Mouse (Mus musculus): ENCODE results near the gene Hspa1l. TPM values are rescaled to one million over a fixed set of nuclear protein-coding genes. Genes with fewer than 3 reads are reported as not detected.

The Hspa1l gene
- total and polyA plus RNA-seq, 3 experiments, result 0.15 to 1.6 TPM; not detected in 1

DNA sequence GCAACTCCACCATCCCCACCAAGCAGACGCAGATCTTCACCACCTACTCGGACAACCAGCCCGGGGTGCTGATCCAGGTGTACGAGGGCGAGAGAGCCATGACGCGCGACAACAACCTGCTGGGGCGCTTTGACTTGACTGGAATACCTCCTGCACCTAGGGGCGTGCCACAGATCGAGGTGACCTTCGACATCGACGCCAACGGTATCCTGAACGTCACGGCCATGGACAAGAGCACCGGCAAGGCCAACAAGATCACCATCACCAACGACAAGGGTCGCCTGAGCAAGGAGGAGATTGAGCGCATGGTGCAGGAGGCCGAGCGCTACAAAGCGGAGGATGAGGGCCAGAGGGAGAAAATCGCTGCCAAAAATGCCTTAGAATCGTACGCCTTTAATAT is 5.7 kb downstream of the Hspa1l start:
- H3K4me3 ChIP-seq (ENCODE audit: control insufficient read depth in 1 of 2, insufficient read depth in 1 of 2, low read depth in 2 of 2, low read length in 2 of 2), result no peak overlapping the region
- H3K9me3 ChIP-seq (replicated peaks; ENCODE audit: insufficient read depth, low read length), result no peaks in the 10 kb centered on the region
- no peaks in the 10 kb centered on the region for H3K27me3 ChIP-seq (ENCODE audit: control insufficient read depth in 1 of 2, insufficient read depth in 2 of 2, low read length in 2 of 2)
- peaks cover 20% of the 10 kb centered on the region for H3K79me2 ChIP-seq (ENCODE audit: control insufficient read depth, insufficient read depth, low read length, poor library complexity)
- no peak for DNase-seq (ENCODE audit: low read depth, low spot score)
- H3K9ac ChIP-seq (ENCODE audit: control insufficient read depth, low read depth, low read length, poor library complexity, severe bottlenecking), result no peak overlapping the region
- H3K36me3 ChIP-seq (ENCODE audit: control insufficient read depth in 1 of 2, insufficient read depth in 2 of 2, low read length in 2 of 2), result peaks cover 0 to 6% of the 10 kb centered on the region in 2 experiments; a peak in 2 of 4 replicates
- H3K4me1 ChIP-seq (ENCODE audit: control insufficient read depth in 1 of 2, insufficient read depth in 2 of 2, low read length in 2 of 2), result no peaks in the 10 kb centered on the region
- no peak for TF ChIP-seq MEF2A (IDR thresholded peaks at IDR 0.05; ENCODE audit: extremely low read depth, insufficient replicate concordance, low read depth, low read length, poor library complexity, severe bottlenecking)
- TF ChIP-seq E2F4 (IDR thresholded peaks at IDR 0.05; ENCODE audit: borderline replicate concordance, low read depth, low read length), result no peak
- no peak for TF ChIP-seq GATA1 (IDR thresholded peaks at IDR 0.05; ENCODE audit: low read depth, low read length)
- TF ChIP-seq BHLHE40 (IDR thresholded peaks at IDR 0.05; ENCODE audit: borderline replicate concordance, low read depth, low read length), result no peak
- no peak for TF ChIP-seq NELFE (IDR thresholded peaks at IDR 0.05; ENCODE audit: low read depth, low read length)
- TF ChIP-seq UBTF (IDR thresholded peaks at IDR 0.05; ENCODE audit: borderline replicate concordance, insufficient read depth, low read depth, low read length), result no peak
- TF ChIP-seq POLR2AphosphoS5 (IDR thresholded peaks at IDR 0.05; ENCODE audit: borderline replicate concordance, low read depth, low read length), result no peak
- no peak for TF ChIP-seq USF1 (IDR thresholded peaks at IDR 0.05; ENCODE audit: low read depth, low read length)
- TF ChIP-seq MAFK (IDR thresholded peaks at IDR 0.05; ENCODE audit: borderline replicate concordance, low read depth, low read length), result no peak
- no peak for TF ChIP-seq RCOR1 (IDR thresholded peaks at IDR 0.05; ENCODE audit: low read depth, low read length)
- TF ChIP-seq CTCF (IDR thresholded peaks at IDR 0.05 in 2 of 3, conservative IDR thresholded peaks at IDR 0.05 in 1 of 3; ENCODE audit: control insufficient read depth in 1 of 3, insufficient read depth in 1 of 3, low read depth in 2 of 3, low read length in 3 of 3, poor library complexity in 1 of 3, severe bottlenecking in 1 of 3), result no peak
- no peak for TF ChIP-seq SIN3A (IDR thresholded peaks at IDR 0.05; ENCODE audit: low read length)
- TF ChIP-seq SMC3 (IDR thresholded peaks at IDR 0.05; ENCODE audit: low read depth, low read length), result no peak
- TF ChIP-seq CHD1 (IDR thresholded peaks at IDR 0.05; ENCODE audit: low read depth, low read length), result no peak
- no peak for TF ChIP-seq MXI1 (IDR thresholded peaks at IDR 0.05; ENCODE audit: low read depth, low read length)
- H3K27ac ChIP-seq (ENCODE audit: control insufficient read depth, low read depth, low read length), result no peak overlapping the region

DNA sequence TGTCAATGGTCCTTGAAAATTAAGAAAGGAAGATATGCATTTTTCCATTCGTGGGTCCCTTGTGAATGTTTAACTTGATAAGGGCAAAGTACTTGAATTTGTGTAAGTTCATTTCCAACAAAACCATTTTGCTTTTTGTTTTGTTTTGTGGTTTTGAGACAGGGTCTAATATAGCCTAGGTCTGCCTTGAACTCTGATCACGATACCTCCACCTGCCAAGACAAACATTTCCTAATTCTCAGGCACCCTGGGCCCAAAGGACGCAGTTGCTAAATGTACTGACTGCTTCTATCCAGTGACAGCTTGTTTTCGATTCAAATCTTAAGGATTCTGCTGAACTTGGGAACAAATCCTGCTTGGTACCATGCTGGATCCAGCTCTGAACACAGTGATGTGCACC is 7.1 kb downstream of the Hspa1l start:
- Histone ChIP-seq H3K9ac (ENCODE audit: control insufficient read depth, low read depth, low read length, poor library complexity, severe bottlenecking) (no peak overlapping the region), H3K4me1 (ENCODE audit: control insufficient read depth in 1 of 2, insufficient read depth in 2 of 2, low read length in 2 of 2) (no peaks in the 10 kb centered on the region; a peak in 1 of 4 replicates), H3K36me3 (ENCODE audit: control insufficient read depth in 1 of 2, insufficient read depth in 2 of 2, low read length in 2 of 2) (peaks cover 0 to 6% of the 10 kb centered on the region in 2 experiments; a peak in 2 of 4 replicates), H3K4me3 (ENCODE audit: control insufficient read depth in 1 of 2, insufficient read depth in 1 of 2, low read depth in 2 of 2, low read length in 2 of 2) (no peak overlapping the region), H3K27ac (ENCODE audit: control insufficient read depth, low read depth, low read length) (no peak overlapping the region), H3K27me3 (ENCODE audit: control insufficient read depth in 1 of 2, insufficient read depth in 2 of 2, low read length in 2 of 2) (no peaks in the 10 kb centered on the region), H3K9me3 (replicated peaks; ENCODE audit: insufficient read depth, low read length) (no peaks in the 10 kb centered on the region), H3K79me2 (ENCODE audit: control insufficient read depth, insufficient read depth, low read length, poor library complexity) (peaks cover 30% of the 10 kb centered on the region)
- no peak for TF ChIP-seq ZMIZ1 (IDR thresholded peaks at IDR 0.05; ENCODE audit: low read depth, low read length)
- TF ChIP-seq USF2 (IDR thresholded peaks at IDR 0.05; ENCODE audit: borderline replicate concordance in 1 of 2, insufficient read depth in 1 of 2, low read depth in 1 of 2, low read length in 2 of 2), result no peak
- no peak for TF ChIP-seq MEF2A (IDR thresholded peaks at IDR 0.05; ENCODE audit: extremely low read depth, insufficient replicate concordance, low read depth, low read length, poor library complexity, severe bottlenecking)
- no peak for TF ChIP-seq MYB (IDR thresholded peaks at IDR 0.05; ENCODE audit: low read depth, low read length)
- no peak for TF ChIP-seq KAT2A (conservative IDR thresholded peaks at IDR 0.05; ENCODE audit: low read depth, low read length)
- no peak for TF ChIP-seq NELFE (IDR thresholded peaks at IDR 0.05; ENCODE audit: low read depth, low read length)
- no peak for TF ChIP-seq NRF1 (IDR thresholded peaks at IDR 0.05; ENCODE audit: insufficient read depth, low read depth, low read length, poor library complexity, severe bottlenecking)
- no peak for TF ChIP-seq SMC3 (IDR thresholded peaks at IDR 0.05; ENCODE audit: low read depth, low read length)
- TF ChIP-seq CHD1 (IDR thresholded peaks at IDR 0.05; ENCODE audit: low read depth, low read length), result no peak
- no peak for TF ChIP-seq CHD2 (IDR thresholded peaks at IDR 0.05; ENCODE audit: low read length)
- TF ChIP-seq MAX (IDR thresholded peaks at IDR 0.05; ENCODE audit: low read length), result no peak
- TF ChIP-seq ETS1 (IDR thresholded peaks at IDR 0.05; ENCODE audit: low read depth, low read length), result no peak
- no peak for DNase-seq (ENCODE audit: low read depth, low spot score)

Measured in MEL (cell line).